Mouse (Mus musculus): ENCODE data around the gene 6030458C11Rik. TPM values are rescaled to one million over a fixed set of nuclear protein-coding genes. Genes with fewer than 3 reads are reported as not detected.

Gene 6030458C11Rik
- polyA plus RNA-seq, 1 experiment from 2014 or later = 31.3 TPM

DNA sequence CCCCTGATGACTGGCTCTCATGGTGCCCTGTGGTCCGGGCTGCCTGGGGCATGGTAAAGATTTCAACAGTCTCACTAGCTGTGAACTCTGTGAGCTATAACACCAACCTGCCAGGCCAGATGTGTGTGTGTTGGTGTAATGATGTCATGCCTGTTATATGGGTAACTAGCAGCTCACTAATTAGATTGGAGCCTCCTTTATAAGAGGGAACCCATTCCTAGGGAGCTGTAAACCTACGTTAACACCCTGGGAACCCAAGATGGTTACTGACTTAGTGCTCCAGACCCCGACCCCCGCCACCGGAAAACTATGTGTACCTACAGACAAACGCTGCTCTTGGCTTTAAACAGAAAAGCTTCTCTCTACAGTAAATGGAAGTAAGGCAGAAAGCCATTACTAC is 43.2 kb downstream of the 6030458C11Rik start:
- Histone ChIP-seq H3K36me3 (ENCODE audit: control insufficient read depth, insufficient read depth, low read length) (no peaks in the 10 kb centered on the region), H3K4me1 (ENCODE audit: control insufficient read depth, insufficient read depth, low read length) (no peaks in the 10 kb centered on the region), H3K4me3 (ENCODE audit: low read depth, low read length) (no peak overlapping the region), H3K9me3 (replicated peaks; ENCODE audit: control insufficient read depth, low read length, poor library complexity, severe bottlenecking) (no peaks in the 10 kb centered on the region), H3K4me2 (ENCODE audit: low read length) (no peak overlapping the region), H3K27ac (ENCODE audit: low read length) (no peak overlapping the region), H3K27me3 (ENCODE audit: control insufficient read depth, insufficient read depth, low read depth, low read length) (no peaks in the 10 kb centered on the region), H3K9ac (ENCODE audit: low read depth, low read length) (no peak overlapping the region)
- no peak for ATAC-seq
- 92% methylated on average over 6 of the region's 6 CpGs for WGBS

DNA sequence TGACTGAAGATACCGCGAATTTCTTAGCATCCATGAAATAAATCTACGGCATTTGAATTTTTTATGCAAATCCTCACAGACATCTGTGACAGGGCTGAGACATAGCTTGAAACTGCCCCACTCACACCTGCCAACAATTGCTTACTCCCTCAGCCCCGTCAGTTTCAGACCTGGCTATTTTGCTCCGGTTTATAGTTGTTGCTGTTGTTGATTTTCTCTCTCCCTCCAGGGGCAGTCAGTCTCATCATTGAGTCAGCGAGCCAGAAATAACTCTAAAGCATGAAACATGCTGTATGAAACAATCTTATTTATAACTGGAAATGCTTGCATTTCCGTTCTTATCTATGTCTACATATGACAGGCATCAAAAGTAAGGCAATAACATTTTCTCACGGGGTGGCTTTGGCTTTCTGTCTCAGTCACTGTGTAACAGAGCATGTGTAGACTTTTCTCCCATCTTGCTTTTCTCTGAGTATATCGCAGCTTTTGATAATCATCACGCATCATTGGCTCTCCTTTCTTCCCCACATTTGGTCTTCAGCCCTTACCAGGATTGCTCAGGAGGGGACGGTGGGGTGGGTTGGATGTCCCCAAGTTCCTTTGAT is 50.2 kb downstream of the 6030458C11Rik start:
- ATAC-seq = peak; percentile 58; the same call in 1 of the 2 replicates
- H3K4me3 ChIP-seq (ENCODE audit: low read depth, low read length) = no peak overlapping the region
- WGBS = 61% methylated on average over 11 of the region's 11 CpGs
- H3K36me3 ChIP-seq (ENCODE audit: control insufficient read depth, insufficient read depth, low read length) = no peaks in the 10 kb centered on the region
- H3K27me3 ChIP-seq (ENCODE audit: control insufficient read depth, insufficient read depth, low read depth, low read length) = no peaks in the 10 kb centered on the region
- H3K4me1 ChIP-seq (ENCODE audit: control insufficient read depth, insufficient read depth, low read length) = no peaks in the 10 kb centered on the region; the same call in 1 of the 2 replicates
- H3K9ac ChIP-seq (ENCODE audit: low read depth, low read length) = no peak overlapping the region
- no peaks in the 10 kb centered on the region for H3K9me3 ChIP-seq (replicated peaks; ENCODE audit: control insufficient read depth, low read length, poor library complexity, severe bottlenecking)
- H3K4me2 ChIP-seq (ENCODE audit: low read length) = no peak overlapping the region
- peak overlapping the region; percentile 26; the same call in 1 of the 2 replicates for H3K27ac ChIP-seq (ENCODE audit: low read length)

DNA sequence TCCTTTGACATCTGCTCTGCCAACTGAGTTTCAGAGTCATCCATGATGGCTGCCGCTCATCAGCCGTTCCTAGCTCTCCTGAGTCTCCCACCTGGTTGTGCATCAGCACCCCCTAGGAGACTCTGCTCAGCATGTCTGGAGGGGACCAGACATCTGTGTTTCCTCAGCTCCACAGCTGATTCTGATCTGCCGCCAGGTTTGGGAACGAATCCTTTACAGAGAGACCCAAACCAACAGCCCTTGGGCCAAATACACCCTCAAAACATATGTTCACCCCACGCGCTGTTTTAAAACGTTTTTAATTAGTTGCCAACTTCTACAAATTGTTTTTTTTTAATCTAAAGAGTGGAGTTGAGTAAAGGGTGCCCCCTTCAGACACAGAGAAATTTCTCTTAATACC is 53.5 kb downstream of the 6030458C11Rik start:
- Histone ChIP-seq H3K4me3 (ENCODE audit: low read depth, low read length) (no peak overlapping the region), H3K27ac (ENCODE audit: low read length) (no peak overlapping the region), H3K4me1 (ENCODE audit: control insufficient read depth, insufficient read depth, low read length) (no peaks in the 10 kb centered on the region; the same call in 1 of the 2 replicates), H3K4me2 (ENCODE audit: low read length) (no peak overlapping the region), H3K9ac (ENCODE audit: low read depth, low read length) (no peak overlapping the region), H3K27me3 (ENCODE audit: control insufficient read depth, insufficient read depth, low read depth, low read length) (no peaks in the 10 kb centered on the region), H3K36me3 (ENCODE audit: control insufficient read depth, insufficient read depth, low read length) (no peaks in the 10 kb centered on the region), H3K9me3 (replicated peaks; ENCODE audit: control insufficient read depth, low read length, poor library complexity, severe bottlenecking) (no peaks in the 10 kb centered on the region)
- WGBS = 78% methylated on average over 7 of the region's 7 CpGs
- ATAC-seq = no peak

DNA sequence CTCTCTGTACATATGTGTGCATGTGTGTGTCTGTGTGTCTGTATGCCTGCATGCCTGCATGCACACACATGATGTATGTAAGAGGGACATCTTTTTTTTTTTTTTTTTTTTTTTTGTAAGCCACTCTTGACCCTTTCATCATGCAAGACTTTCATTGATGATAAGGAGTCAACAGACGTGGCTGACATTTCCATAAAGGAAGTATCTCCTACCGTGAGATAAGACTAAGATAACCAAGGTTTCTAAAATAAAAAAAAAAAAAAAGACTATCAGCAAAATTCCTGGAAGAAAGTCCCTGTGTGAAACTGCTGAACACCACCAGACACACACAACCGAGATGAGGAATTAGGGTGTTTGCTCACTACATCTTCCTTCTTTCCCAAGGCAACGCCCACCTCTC is 57.6 kb downstream of the 6030458C11Rik start:
- Histone ChIP-seq H3K4me3 (ENCODE audit: low read depth, low read length) (no peak overlapping the region), H3K9ac (ENCODE audit: low read depth, low read length) (no peak overlapping the region), H3K27ac (ENCODE audit: low read length) (no peak overlapping the region), H3K27me3 (ENCODE audit: control insufficient read depth, insufficient read depth, low read depth, low read length) (no peaks in the 10 kb centered on the region), H3K4me1 (ENCODE audit: control insufficient read depth, insufficient read depth, low read length) (no peaks in the 10 kb centered on the region), H3K36me3 (ENCODE audit: control insufficient read depth, insufficient read depth, low read length) (no peaks in the 10 kb centered on the region), H3K4me2 (ENCODE audit: low read length) (no peak overlapping the region), H3K9me3 (replicated peaks; ENCODE audit: control insufficient read depth, low read length, poor library complexity, severe bottlenecking) (no peaks in the 10 kb centered on the region)
- ATAC-seq = no peak
- WGBS = 81% methylated on average over 4 of the region's 4 CpGs

DNA sequence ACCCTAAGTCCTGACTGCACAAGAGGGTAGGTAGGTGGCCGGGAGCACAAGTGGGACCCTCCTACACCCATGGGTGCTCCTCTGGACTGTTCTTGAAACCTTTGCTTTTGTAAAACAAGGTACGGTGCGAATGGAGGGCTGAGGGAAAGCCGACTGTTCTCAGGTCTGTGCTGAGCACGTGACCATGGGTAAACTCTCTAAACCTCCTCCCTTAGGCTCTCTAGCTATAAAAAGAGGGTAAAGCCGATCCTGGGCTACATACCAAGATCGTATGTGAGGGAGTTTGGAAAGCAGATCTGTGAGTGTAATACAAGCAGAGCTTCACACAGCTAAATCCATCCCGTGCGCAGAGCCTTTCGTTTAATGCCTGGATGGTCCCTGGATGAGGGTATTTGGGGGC is 61.3 kb downstream of the 6030458C11Rik start:
- Histone ChIP-seq H3K9ac (ENCODE audit: low read depth, low read length) (no peak overlapping the region), H3K9me3 (replicated peaks; ENCODE audit: control insufficient read depth, low read length, poor library complexity, severe bottlenecking) (no peaks in the 10 kb centered on the region), H3K4me3 (ENCODE audit: low read depth, low read length) (no peak overlapping the region), H3K4me1 (ENCODE audit: control insufficient read depth, insufficient read depth, low read length) (no peaks in the 10 kb centered on the region), H3K27ac (ENCODE audit: low read length) (no peak overlapping the region), H3K4me2 (ENCODE audit: low read length) (no peak overlapping the region), H3K36me3 (ENCODE audit: control insufficient read depth, insufficient read depth, low read length) (no peaks in the 10 kb centered on the region), H3K27me3 (ENCODE audit: control insufficient read depth, insufficient read depth, low read depth, low read length) (no peaks in the 10 kb centered on the region)
- WGBS = 73% methylated on average over 10 of the region's 10 CpGs
- no peak for ATAC-seq

DNA sequence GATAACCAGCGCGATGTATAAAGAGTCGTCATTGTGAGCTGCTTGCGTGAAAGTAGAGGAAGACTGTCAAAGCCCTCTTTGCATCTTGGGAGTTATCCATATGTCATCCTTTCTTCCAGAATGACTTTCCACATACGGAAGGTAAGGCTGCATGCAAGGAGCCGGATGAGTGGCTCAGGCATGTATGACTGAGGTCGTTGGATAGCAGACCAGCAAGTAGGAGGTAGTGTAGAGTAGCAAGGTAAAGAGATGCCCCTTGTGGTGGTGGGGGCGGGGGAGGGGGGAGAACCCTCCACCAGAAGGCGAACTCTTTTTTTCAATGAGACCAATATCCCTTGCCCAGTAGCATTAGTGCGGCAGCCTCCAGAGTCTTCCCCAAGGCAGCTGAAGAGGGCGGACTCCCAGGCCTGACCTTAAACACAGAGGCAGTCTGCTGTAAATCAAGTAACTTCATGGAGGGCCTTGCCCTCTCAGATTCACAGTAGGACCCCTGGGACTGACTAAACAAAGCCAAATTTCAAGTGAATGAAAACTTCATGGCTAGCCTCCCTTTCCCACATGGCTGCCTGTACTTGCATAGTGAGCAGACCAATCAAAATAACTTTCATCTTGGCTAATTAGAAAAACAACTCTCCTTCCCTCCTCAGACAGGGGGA is 62.1 kb downstream of the 6030458C11Rik start:
- Histone ChIP-seq H3K9ac (ENCODE audit: low read depth, low read length) (no peak overlapping the region), H3K4me1 (ENCODE audit: control insufficient read depth, insufficient read depth, low read length) (no peaks in the 10 kb centered on the region), H3K9me3 (replicated peaks; ENCODE audit: control insufficient read depth, low read length, poor library complexity, severe bottlenecking) (no peaks in the 10 kb centered on the region), H3K27me3 (ENCODE audit: control insufficient read depth, insufficient read depth, low read depth, low read length) (no peaks in the 10 kb centered on the region), H3K4me3 (ENCODE audit: low read depth, low read length) (no peak overlapping the region), H3K4me2 (ENCODE audit: low read length) (no peak overlapping the region), H3K36me3 (ENCODE audit: control insufficient read depth, insufficient read depth, low read length) (no peaks in the 10 kb centered on the region), H3K27ac (ENCODE audit: low read length) (no peak overlapping the region)
- no peak for ATAC-seq
- 85% methylated on average over 10 of the region's 11 CpGs for WGBS

DNA sequence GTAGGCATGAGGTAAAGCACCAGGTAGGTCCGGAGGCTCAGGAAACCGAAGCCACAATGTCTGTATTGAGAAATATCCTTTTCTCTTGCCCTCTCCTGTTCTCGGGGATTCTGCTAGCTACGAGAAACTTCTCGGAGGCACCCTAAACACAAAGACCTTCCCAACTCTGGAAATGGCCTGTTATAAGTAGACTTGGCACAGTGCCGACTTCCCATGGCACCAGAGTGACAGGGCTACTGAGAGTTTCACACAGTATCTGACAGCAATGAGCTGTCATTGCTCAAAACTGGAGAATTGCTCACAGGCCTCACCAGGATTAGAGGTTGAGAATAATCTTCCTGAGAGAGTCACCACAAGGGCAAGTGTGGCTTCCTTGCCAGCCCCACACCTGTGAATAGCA is 63.7 kb downstream of the 6030458C11Rik start:
- no peaks in the 10 kb centered on the region for H3K36me3 ChIP-seq (ENCODE audit: control insufficient read depth, insufficient read depth, low read length)
- H3K4me3 ChIP-seq (ENCODE audit: low read depth, low read length) = no peak overlapping the region
- H3K9ac ChIP-seq (ENCODE audit: low read depth, low read length) = no peak overlapping the region
- H3K27me3 ChIP-seq (ENCODE audit: control insufficient read depth, insufficient read depth, low read depth, low read length) = no peaks in the 10 kb centered on the region
- H3K9me3 ChIP-seq (replicated peaks; ENCODE audit: control insufficient read depth, low read length, poor library complexity, severe bottlenecking) = no peaks in the 10 kb centered on the region
- H3K4me1 ChIP-seq (ENCODE audit: control insufficient read depth, insufficient read depth, low read length) = no peaks in the 10 kb centered on the region
- no peak for ATAC-seq
- H3K27ac ChIP-seq (ENCODE audit: low read length) = no peak overlapping the region
- no peak overlapping the region for H3K4me2 ChIP-seq (ENCODE audit: low read length)
- WGBS = 85% methylated on average over 6 of the region's 6 CpGs

DNA sequence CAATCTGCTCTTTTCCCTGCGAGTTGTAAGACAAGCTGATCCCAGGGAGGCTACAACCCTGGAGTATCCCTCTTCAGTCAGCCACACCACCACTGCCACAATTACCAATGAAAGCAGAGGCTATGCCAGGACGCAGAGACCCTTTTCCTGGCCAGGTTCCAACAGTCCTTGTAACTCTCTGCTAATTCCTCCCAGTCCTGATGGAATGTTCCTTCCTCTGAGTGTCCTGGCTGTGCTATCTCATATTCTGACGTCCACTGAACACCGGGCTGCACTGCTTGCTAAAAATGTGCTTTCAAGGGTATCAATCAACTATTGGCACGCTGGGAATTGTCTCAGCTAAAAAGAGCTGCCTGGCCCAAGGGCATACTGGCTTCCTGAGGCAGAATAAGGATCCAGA is 66.0 kb downstream of the 6030458C11Rik start:
- no peak overlapping the region for H3K4me2 ChIP-seq (ENCODE audit: low read length)
- H3K4me1 ChIP-seq (ENCODE audit: control insufficient read depth, insufficient read depth, low read length) = no peaks in the 10 kb centered on the region
- no peaks in the 10 kb centered on the region for H3K27me3 ChIP-seq (ENCODE audit: control insufficient read depth, insufficient read depth, low read depth, low read length)
- H3K9ac ChIP-seq (ENCODE audit: low read depth, low read length) = no peak overlapping the region
- no peak overlapping the region for H3K4me3 ChIP-seq (ENCODE audit: low read depth, low read length)
- no peak overlapping the region for H3K27ac ChIP-seq (ENCODE audit: low read length)
- no peak for ATAC-seq
- no peaks in the 10 kb centered on the region for H3K9me3 ChIP-seq (replicated peaks; ENCODE audit: control insufficient read depth, low read length, poor library complexity, severe bottlenecking)
- WGBS = 60% methylated on average over 5 of the region's 5 CpGs
- no peaks in the 10 kb centered on the region for H3K36me3 ChIP-seq (ENCODE audit: control insufficient read depth, insufficient read depth, low read length)
